Mouse (Mus musculus) limb, embryonic 13.5 days (tissue): ENCODE data around the gene Olfm1. TPM values are rescaled to one million over a fixed set of nuclear protein-coding genes. Genes with fewer than 3 reads are reported as not detected.
A peak's percentile ranks its signal among the peaks of the same experiment; 100 is the strongest.

Experiments used
- ATAC-seq: fragments of 200-750 bp; cut with Nextera tagmentation; 2 replicates; pipeline ENCODE4 v1.8.0; 2017; ENCODE audit warnings: low read depth, moderate number of reproducible peaks, moderate TSS enrichment; ENCODE audit not compliant: low FRiP score
- H3K27ac ChIP-seq: fragments of 300-500 bp; sonication (generic); 2 replicates; pipeline ENCODE4 v1.5.1; 2015; ENCODE audit warnings: inconsistent platforms, mild to moderate bottlenecking, moderate library complexity
- H3K27me3 ChIP-seq: fragments of 300-500 bp; sonication (generic); 2 replicates; pipeline ENCODE4 v1.6.1; 2015; ENCODE audit warnings: mild to moderate bottlenecking, inconsistent platforms
- H3K36me3 ChIP-seq: fragments of 300-500 bp; sonication (generic); 2 replicates; pipeline ENCODE4 v1.6.1; 2015; ENCODE audit warnings: inconsistent platforms, mild to moderate bottlenecking, moderate library complexity
- H3K4me1 ChIP-seq: fragments of 300-500 bp; sonication (generic); 2 replicates; pipeline ENCODE4 v1.6.1; 2015; ENCODE audit warnings: inconsistent platforms
- H3K4me2 ChIP-seq: fragments of 300-500 bp; sonication (generic); replicated peaks from 2 replicates; pipeline ENCODE4 v1.6.1; 2015; ENCODE audit warnings: inconsistent platforms, mild to moderate bottlenecking, moderate library complexity
- H3K4me3 ChIP-seq: fragments of 300-500 bp; sonication (generic); 2 replicates; pipeline ENCODE4 v1.5.1; 2015; ENCODE audit warnings: moderate library complexity, mild to moderate bottlenecking, inconsistent platforms
- H3K9ac ChIP-seq: fragments of 300-500 bp; sonication (generic); 2 replicates; pipeline ENCODE4 v1.6.1; 2015; ENCODE audit warnings: mild to moderate bottlenecking, inconsistent platforms
- H3K9me3 ChIP-seq: fragments of 300-500 bp; sonication (generic); 2 replicates; pipeline ENCODE4 v1.6.1; 2016; ENCODE audit warnings: inconsistent platforms
- WGBS: fragments of 180-500 bp; shearing (Covaris S2); methylation state at CpG from one replicate; pipeline ENCODE4 v1.1.7; 2015; 5-methylcytosine and 5-hydroxymethylcytosine counted together
- polyA plus RNA-seq: library from polyadenylated mRNA; unstranded; fragments of >200 nt; fragmentation: Nextera tagmentation; extraction: Ambion mirVana; gene quantifications from 2 replicates; pipeline ENCODE4 v1.2.1, GENCODE M21; 2015

The Olfm1 gene
- polyA plus RNA-seq, 1 experiment from 2014 or later = 16.9 TPM

DNA sequence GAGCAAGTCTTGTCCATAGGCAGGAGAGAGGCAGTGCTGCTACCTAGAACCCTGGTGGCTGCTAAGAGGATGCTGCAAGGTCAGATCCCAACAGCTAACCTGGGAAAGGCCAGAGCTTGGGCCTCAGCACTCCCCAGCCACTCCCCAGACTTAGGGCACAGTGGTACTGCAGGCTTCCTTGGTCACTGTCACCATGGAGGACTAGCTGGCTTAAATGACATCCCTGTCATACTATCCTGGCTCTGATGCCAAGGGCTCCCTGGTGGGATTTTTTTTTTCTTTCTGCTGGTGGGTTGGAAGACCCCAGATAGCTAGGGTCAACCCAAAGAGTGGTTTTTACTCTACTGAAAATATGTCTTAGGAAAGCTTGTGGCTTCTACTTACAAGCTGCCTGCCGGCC is 25.0 kb downstream of the Olfm1 start:
- H3K4me2 ChIP-seq = no peak overlapping the region
- no peaks in the 10 kb centered on the region for H3K9me3 ChIP-seq
- 97% methylated on average over 1 of the region's 1 CpGs for WGBS
- H3K27ac ChIP-seq = no peak overlapping the region
- H3K27me3 ChIP-seq = no peaks in the 10 kb centered on the region
- ATAC-seq = no peak
- H3K9ac ChIP-seq = no peak overlapping the region
- H3K4me1 ChIP-seq = 0 out of 2 replicates have a peak, but pooled peaks cover under 1% of the 10 kb centered on the region
- H3K36me3 ChIP-seq = peaks cover 33% of the 10 kb centered on the region; the same call in 1 of the 2 replicates
- H3K4me3 ChIP-seq = no peak overlapping the region

GRCm38 (mm10) chr2:28218651-28219356 is 26.0 kb downstream of the Olfm1 start:
- H3K4me3 ChIP-seq = no peak overlapping the region
- H3K9ac ChIP-seq = no peak overlapping the region
- no peaks in the 10 kb centered on the region for H3K9me3 ChIP-seq
- no peak for ATAC-seq
- H3K27ac ChIP-seq = no peak overlapping the region
- H3K27me3 ChIP-seq = no peaks in the 10 kb centered on the region
- H3K4me2 ChIP-seq = no peak overlapping the region
- 66% methylated on average over 7 of the region's 7 CpGs for WGBS
- peaks cover 32% of the 10 kb centered on the region; the same call in 1 of the 2 replicates for H3K36me3 ChIP-seq
- H3K4me1 ChIP-seq = no peaks in the 10 kb centered on the region

DNA sequence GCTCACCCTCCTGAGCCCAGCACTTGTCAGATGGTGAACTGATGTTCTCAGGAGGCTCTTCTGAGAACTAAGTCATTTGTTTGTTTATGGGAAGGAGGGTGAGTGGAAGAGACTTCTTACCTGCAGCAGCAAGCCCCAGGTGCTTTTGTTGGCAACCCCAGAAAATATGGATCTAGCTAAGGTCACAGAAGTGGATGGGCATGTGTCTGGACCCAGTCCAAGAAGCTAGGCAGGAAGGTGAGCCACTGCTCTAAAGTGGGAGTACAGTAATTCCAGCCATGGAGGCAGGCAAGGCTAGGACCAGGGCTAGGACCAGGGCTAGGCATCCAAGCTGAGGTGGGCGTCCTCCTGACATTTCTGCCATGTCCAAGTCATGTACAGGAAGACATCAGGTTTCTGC is 26.8 kb downstream of the Olfm1 start:
- Histone ChIP-seq H3K9me3 (no peaks in the 10 kb centered on the region), H3K4me2 (no peak overlapping the region), H3K9ac (no peak overlapping the region), H3K36me3 (peaks cover 25% of the 10 kb centered on the region; the same call in 1 of the 2 replicates), H3K4me1 (0 out of 2 replicates have a peak, but pooled peaks cover 1% of the 10 kb centered on the region), H3K27me3 (no peaks in the 10 kb centered on the region), H3K27ac (no peak overlapping the region), H3K4me3 (no peak overlapping the region)
- 72% methylated on average over 1 of the region's 1 CpGs for WGBS
- ATAC-seq = no peak

- peaks cover 8% of the 10 kb centered on the region; the same call in 1 of the 2 replicates for H3K36me3 ChIP-seq
- ATAC-seq = no peak
- H3K4me2 ChIP-seq = no peak overlapping the region
- H3K9me3 ChIP-seq = no peaks in the 10 kb centered on the region
- no peak overlapping the region for H3K9ac ChIP-seq
- H3K4me3 ChIP-seq = no peak overlapping the region
- no peak overlapping the region for H3K27ac ChIP-seq
- WGBS = 86% methylated on average over 2 of the region's 2 CpGs
- H3K27me3 ChIP-seq = no peaks in the 10 kb centered on the region
- peaks cover 23% of the 10 kb centered on the region for H3K4me1 ChIP-seq
Measured at GRCm38 (mm10) chr2:28221803-28222202, 29.0 kb downstream of the Olfm1 start.

DNA sequence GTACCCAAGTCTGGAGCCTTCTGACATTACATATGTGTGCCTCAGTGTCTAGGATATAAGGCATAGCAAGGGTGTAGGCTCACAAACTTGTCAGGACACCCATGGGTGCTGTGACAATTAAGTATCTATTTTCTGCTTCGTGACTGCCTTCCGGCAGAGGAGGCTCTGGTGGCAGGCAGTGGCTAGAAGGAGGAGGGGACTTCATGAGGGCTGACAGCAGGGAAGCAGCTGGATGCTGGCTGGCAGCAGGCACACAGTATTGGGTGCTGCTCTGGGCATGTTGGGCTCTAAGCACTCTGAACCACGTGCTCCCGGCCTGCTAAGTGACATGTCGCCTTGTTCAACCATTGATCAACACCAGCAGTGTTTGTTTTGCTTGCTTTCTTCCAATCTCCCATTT is 32.0 kb downstream of the Olfm1 start:
- no peak overlapping the region for H3K27ac ChIP-seq
- H3K4me1 ChIP-seq = peaks cover 32% of the 10 kb centered on the region
- no peaks in the 10 kb centered on the region for H3K27me3 ChIP-seq
- H3K4me3 ChIP-seq = no peak overlapping the region
- no peak overlapping the region for H3K9ac ChIP-seq
- peaks cover 19% of the 10 kb centered on the region for H3K36me3 ChIP-seq
- H3K4me2 ChIP-seq = no peak overlapping the region
- WGBS = 71% methylated on average over 5 of the region's 5 CpGs
- no peak for ATAC-seq
- H3K9me3 ChIP-seq = no peaks in the 10 kb centered on the region

GRCm38 (mm10) chr2:28225906-28226305 is 33.1 kb downstream of the Olfm1 start:
- ATAC-seq = no peak
- H3K4me1 ChIP-seq = peaks cover 32% of the 10 kb centered on the region
- H3K9ac ChIP-seq = 0 out of 2 replicates have a peak overlapping the region, but pooled peaks have one; percentile 13
- H3K4me3 ChIP-seq = no peak overlapping the region
- no peak overlapping the region for H3K4me2 ChIP-seq
- peaks cover 27% of the 10 kb centered on the region for H3K36me3 ChIP-seq
- H3K9me3 ChIP-seq = no peaks in the 10 kb centered on the region
- no peak overlapping the region for H3K27ac ChIP-seq
- no peaks in the 10 kb centered on the region for H3K27me3 ChIP-seq
- 47% methylated on average over 3 of the region's 3 CpGs for WGBS

- no peaks in the 10 kb centered on the region for H3K9me3 ChIP-seq
- H3K27ac ChIP-seq = no peak overlapping the region
- no peak for ATAC-seq
- 57% methylated on average over 5 of the region's 5 CpGs for WGBS
- no peaks in the 10 kb centered on the region for H3K27me3 ChIP-seq
- no peak overlapping the region for H3K4me2 ChIP-seq
- H3K4me3 ChIP-seq = no peak overlapping the region
- peaks cover 26% of the 10 kb centered on the region for H3K36me3 ChIP-seq
- H3K4me1 ChIP-seq = peaks cover 32% of the 10 kb centered on the region
- no peak overlapping the region for H3K9ac ChIP-seq
Measured at GRCm38 (mm10) chr2:28226971-28227370, 34.2 kb downstream of the Olfm1 start.

DNA sequence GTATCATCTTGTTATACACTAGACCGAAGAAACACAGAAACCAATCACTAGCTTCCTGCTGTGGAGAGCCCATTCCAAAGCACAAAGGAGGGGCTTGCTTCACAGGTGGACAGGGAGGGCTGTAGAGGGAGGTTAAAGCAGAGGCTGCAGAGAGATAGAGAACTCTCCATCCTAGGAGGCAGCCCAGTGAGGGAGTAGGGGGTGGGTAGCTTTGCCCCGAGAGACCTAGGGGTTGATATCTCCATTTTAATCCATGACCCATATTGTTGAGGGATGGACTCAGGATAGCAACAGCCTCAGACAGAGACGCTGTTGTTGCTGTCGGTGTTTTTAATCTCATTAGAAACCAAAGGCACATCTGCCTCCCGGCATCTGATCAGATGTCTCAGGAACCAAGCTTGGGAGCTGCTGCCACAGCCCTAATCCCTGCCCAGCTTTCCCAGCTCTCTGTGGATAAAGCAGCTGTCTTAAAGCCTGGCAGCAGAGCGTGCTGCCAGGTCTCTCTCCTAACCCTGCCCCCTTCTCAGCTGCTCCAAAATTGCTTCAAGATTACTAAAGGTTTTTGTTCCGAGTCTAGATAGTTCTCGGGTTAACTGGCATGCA is 34.9 kb downstream of the Olfm1 start:
- WGBS = 57% methylated on average over 8 of the region's 8 CpGs
- 0 out of 2 replicates have a peak, but pooled peaks have one; percentile 57 for ATAC-seq
- Histone ChIP-seq H3K4me1 (peaks cover 32% of the 10 kb centered on the region), H3K4me3 (no peak overlapping the region), H3K9me3 (no peaks in the 10 kb centered on the region), H3K36me3 (peaks cover 19% of the 10 kb centered on the region), H3K4me2 (no peak overlapping the region), H3K27ac (no peak overlapping the region), H3K27me3 (no peaks in the 10 kb centered on the region), H3K9ac (no peak overlapping the region)

GRCm38 (mm10) chr2:28228364-28228763 is 35.6 kb downstream of the Olfm1 start:
- ATAC-seq = no peak

DNA sequence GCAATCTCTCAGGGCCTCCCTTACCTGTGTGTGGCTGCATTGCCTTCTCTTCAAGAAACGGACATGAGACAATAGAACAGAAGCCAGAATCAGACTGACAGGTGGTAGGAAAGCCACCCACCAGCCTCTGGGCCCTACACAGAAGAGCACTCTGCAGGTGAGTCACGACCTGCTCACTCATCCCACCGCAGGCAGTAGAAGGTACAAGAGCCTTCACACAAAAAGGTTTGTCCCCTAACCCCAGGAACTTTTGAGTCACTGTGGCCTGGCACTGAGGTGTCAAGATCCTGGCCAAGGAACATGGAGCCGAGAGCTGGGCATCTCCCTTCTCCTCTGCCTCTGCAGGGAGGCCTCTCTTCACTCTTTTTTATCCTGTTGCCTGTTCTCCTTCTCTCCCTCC is 42.3 kb downstream of the Olfm1 start:
- no peak overlapping the region for H3K27ac ChIP-seq
- H3K4me1 ChIP-seq = no peaks in the 10 kb centered on the region
- 81% methylated on average over 4 of the region's 4 CpGs for WGBS
- no peaks in the 10 kb centered on the region for H3K27me3 ChIP-seq
- H3K36me3 ChIP-seq = peaks cover 5% of the 10 kb centered on the region
- no peaks in the 10 kb centered on the region for H3K9me3 ChIP-seq
- ATAC-seq = no peak
- H3K4me3 ChIP-seq = no peak overlapping the region
- H3K9ac ChIP-seq = no peak overlapping the region
- H3K4me2 ChIP-seq = no peak overlapping the region

More at GRCm38 (mm10) chr2:28228364-28228763, 35.6 kb downstream of the Olfm1 start:
- H3K27me3 ChIP-seq = no peaks in the 10 kb centered on the region
- peaks cover 19% of the 10 kb centered on the region for H3K36me3 ChIP-seq
- WGBS = 92% methylated on average over 4 of the region's 4 CpGs
- no peak overlapping the region for H3K4me3 ChIP-seq
- H3K27ac ChIP-seq = no peak overlapping the region
- peaks cover 32% of the 10 kb centered on the region for H3K4me1 ChIP-seq
- H3K4me2 ChIP-seq = no peak overlapping the region
- H3K9me3 ChIP-seq = no peaks in the 10 kb centered on the region
- no peak overlapping the region for H3K9ac ChIP-seq

- ATAC-seq = no peak
- H3K9ac ChIP-seq = no peak overlapping the region
- no peak overlapping the region for H3K4me3 ChIP-seq
- no peaks in the 10 kb centered on the region for H3K9me3 ChIP-seq
- peaks cover 5% of the 10 kb centered on the region; the same call in 1 of the 2 replicates for H3K4me1 ChIP-seq
- H3K4me2 ChIP-seq = no peak overlapping the region
- H3K36me3 ChIP-seq = no peaks in the 10 kb centered on the region
- H3K27me3 ChIP-seq = no peaks in the 10 kb centered on the region
- 63% methylated on average over 6 of the region's 6 CpGs for WGBS
- no peak overlapping the region for H3K27ac ChIP-seq
Measured at GRCm38 (mm10) chr2:28236447-28236846, 43.7 kb downstream of the Olfm1 start.

DNA sequence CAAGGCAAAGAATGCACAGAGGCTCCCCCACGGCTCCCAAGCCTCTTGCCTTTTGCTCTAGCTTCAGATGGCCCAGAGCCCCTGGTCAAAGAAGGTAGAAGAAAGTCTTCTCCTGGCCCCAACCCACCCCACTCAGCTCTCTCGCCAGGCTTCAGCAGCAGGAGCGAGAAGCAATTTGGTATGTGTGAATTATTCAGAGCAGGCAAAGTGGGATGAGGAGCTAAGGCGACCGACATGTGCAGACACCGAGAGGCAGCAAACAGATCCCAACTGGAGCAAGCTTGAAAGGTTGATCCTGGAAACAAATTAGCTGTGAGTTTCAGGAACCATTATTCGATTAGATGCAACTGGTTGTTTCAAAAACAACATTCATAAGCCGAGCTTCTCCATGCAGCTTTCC is 46.8 kb downstream of the Olfm1 start:
- Histone ChIP-seq H3K4me2 (no peak overlapping the region), H3K36me3 (no peaks in the 10 kb centered on the region), H3K4me3 (no peak overlapping the region), H3K9ac (no peak overlapping the region), H3K4me1 (peaks cover 16% of the 10 kb centered on the region), H3K9me3 (no peaks in the 10 kb centered on the region), H3K27me3 (no peaks in the 10 kb centered on the region), H3K27ac (no peak overlapping the region)
- 66% methylated on average over 8 of the region's 8 CpGs for WGBS
- ATAC-seq = no peak
